Mouse (Mus musculus) B cell, adult (primary cell): ENCODE data around the gene 5830411N06Rik. TPM values are rescaled to one million over a fixed set of nuclear protein-coding genes. Genes with fewer than 3 reads are reported as not detected.

Experiments used
- total RNA-seq: library from RNA; stranded (reverse); gene quantifications from 4 replicates; pipeline ENCODE4 v1.2.4, GENCODE M21; 2023; ENCODE audit not compliant: inconsistent age

The 5830411N06Rik gene
- not detected in 4 replicates for total RNA-seq

DNA sequence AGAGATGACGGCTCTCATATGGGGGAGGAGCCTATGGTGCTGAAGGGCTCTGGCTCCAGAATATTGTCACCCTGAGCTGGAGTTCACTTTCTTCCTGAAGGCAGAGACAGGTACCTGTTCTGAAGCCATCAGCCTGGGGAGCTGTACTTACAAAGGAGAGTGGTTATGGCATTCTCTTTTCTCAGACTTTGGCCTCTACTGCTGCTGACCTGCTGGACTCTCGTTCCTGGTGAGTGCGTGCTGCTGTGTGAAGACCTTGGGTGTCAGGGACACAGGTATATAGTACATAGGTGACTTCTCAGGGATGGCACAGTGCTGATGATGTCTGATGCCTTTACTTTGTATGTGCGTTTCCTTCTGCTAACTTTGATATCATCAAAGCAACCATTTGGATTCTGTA, at the start of gene 5830411N06Rik:
TSS of gene 5830411N06Rik (plus strand) at position 69 of the 400 bp plus-strand sequence.

DNA sequence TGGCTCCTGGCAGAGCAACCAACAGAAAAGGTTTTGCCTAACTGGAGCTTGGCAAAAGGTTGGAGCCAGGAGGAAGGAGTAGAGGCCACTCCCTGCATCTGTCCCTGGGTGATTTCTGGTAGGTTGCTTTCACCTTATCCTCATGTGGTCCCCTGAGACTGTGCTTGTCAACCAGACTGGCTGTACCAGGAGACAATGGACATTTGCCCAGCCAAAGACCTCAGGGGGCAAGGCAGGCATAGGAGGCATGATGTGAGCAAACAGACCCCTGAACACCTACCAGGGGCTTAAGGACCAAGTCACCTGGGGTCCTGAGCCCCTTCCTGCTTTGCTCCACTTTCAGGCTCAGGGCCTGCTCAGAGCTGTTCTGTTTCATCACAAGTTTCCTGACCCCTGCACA, 41.2 kb upstream of the 5830411N06Rik start, which contains the start of gene Olfr524:
TSS of gene Olfr524 (minus strand) at position 101 of the 400 bp plus-strand sequence.

DNA sequence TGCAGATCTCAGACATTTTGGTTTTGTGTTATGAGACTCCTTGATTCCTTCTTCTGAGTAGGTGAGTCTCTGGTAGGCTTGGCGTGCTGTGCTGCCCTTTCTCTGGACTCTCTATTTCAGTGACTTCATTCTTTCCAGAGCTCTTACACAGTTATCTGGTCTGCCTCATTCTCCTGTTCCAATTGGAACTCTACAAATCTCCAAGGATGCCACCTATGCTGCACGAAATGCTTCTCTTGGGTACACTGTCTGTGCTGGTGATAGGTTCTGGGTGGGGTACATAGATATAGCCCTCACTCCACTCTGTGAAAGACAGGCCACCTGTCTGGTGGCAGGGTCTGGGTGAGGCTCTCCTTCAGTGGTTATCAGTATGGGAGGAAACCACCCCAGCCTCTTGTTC, 29.1 kb upstream of the 5830411N06Rik start, which contains the start of gene Cd163l1:
TSS of gene Cd163l1 (plus strand) at position 301 of the 400 bp plus-strand sequence.

DNA sequence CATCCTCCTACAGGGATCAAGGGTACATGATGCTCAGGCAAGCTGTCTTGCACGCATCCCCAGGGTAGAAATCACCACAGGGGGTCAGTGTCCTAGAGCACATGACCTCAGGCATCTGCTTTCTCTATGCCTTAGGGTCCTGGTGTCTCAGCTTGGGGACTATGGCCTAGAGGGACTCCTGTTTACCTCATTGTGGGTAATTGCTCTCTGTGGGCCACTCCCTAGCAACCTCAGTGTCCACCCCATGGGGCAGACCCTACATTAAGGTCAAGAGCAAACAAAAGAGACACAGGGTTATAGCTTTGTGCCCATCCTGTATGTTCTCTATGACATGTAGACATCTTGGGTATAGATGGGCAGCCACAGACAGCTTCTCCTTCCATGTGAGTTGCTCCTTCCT, 73.5 kb downstream of the 5830411N06Rik start, which contains the start of gene Olfr525:
TSS of gene Olfr525 (plus strand) at position 301 of the 400 bp plus-strand sequence.

DNA sequence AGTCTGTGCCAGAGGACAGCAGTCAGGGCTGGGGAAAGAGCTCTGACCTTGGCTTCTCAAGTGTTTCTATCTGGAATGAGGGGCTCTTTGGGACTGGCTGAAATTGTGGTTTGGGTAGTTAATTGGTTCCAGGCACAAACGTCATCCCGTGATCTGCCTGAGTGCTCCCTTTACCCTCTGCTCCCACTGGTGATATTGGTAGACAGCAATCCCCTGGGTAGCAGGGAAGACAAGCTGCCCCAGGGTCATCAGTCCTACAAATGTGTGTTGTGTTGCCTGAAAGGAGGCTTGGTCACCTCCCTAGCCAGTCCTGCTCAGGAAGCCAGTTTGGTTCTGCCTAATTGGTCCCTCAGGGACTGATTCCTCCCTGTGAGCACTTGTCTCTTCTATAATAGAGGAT, 86.6 kb downstream of the 5830411N06Rik start, which contains the start of gene Olfr527:
TSS of gene Olfr527 (plus strand) at position 301 of the 400 bp plus-strand sequence.

Other genes with a start within 250 kb of the 5830411N06Rik start
- gene Zfp511, start 210.9 kb upstream of the 5830411N06Rik start, total RNA-seq = 37.8 to 50.2 TPM (median 42.3 TPM) in 4 replicates
- 30.9 to 38.7 TPM (median 35.1 TPM) in 4 replicates for gene Tubgcp2, start 210.6 kb upstream of the 5830411N06Rik start, total RNA-seq
- not detected in 4 replicates for gene Msx3, start 198.2 kb upstream of the 5830411N06Rik start, total RNA-seq
- gene Caly, start 164.7 kb upstream of the 5830411N06Rik start, total RNA-seq = not detected in 4 replicates
- not detected in 4 replicates for gene Prap1, start 153.9 kb upstream of the 5830411N06Rik start, total RNA-seq
- 2.2 to 3.9 TPM (median 3.2 TPM) in 4 replicates for gene Fuom, start 144.8 kb upstream of the 5830411N06Rik start, total RNA-seq
- 1.6 to 6.7 TPM (median 5.0 TPM) in 4 replicates for gene Paox, start 131.5 kb upstream of the 5830411N06Rik start, total RNA-seq
- gene Echs1, start 130.8 kb upstream of the 5830411N06Rik start, total RNA-seq = 23.9 to 29.1 TPM (median 25.5 TPM) in 4 replicates
- gene Mtg1, start 109.7 kb upstream of the 5830411N06Rik start, total RNA-seq = 11.1 to 17.4 TPM (median 14.2 TPM) in 4 replicates
- gene Sprn, start 92.4 kb upstream of the 5830411N06Rik start, total RNA-seq = not detected in 4 replicates
- gene Olfr522, start 82.5 kb upstream of the 5830411N06Rik start, total RNA-seq = not detected in 4 replicates
- gene Olfr523, start 74.1 kb upstream of the 5830411N06Rik start, total RNA-seq = not detected in 4 replicates
- not detected in 4 replicates for gene Olfr524, start 41.3 kb upstream of the 5830411N06Rik start, total RNA-seq
- gene Cd163l1, start 29.0 kb upstream of the 5830411N06Rik start, total RNA-seq = not detected in 4 replicates
- gene Olfr525, start 73.6 kb downstream of the 5830411N06Rik start, total RNA-seq = not detected in 4 replicates
- not detected in 4 replicates for gene Olfr527, start 86.7 kb downstream of the 5830411N06Rik start, total RNA-seq
- not detected in 4 replicates for gene Olfr60, start 114.4 kb downstream of the 5830411N06Rik start, total RNA-seq
- not detected in 4 replicates for gene Olfr530, start 129.0 kb downstream of the 5830411N06Rik start, total RNA-seq
- not detected in 4 replicates for gene Olfr531, start 155.6 kb downstream of the 5830411N06Rik start, total RNA-seq
- not detected in 4 replicates for gene Olfr532, start 174.4 kb downstream of the 5830411N06Rik start, total RNA-seq
- gene Olfr533, start 216.1 kb downstream of the 5830411N06Rik start, total RNA-seq = not detected in 4 replicates
- gene Olfr535, start 236.9 kb downstream of the 5830411N06Rik start, total RNA-seq = not detected in 4 replicates